Mouse (Mus musculus) CH12.LX (cell line): ENCODE measurements at regions not wholly inside any gene's neighbourhood (a gene's known extent, or its start where the extent isn't known, plus 50 kb on each side); places are given as distances from the start of the nearest gene placed in this dataset.

Experiments
- DNase-seq: peaks from one replicate; pipeline ENCODE4 v3.0.0-alpha.2; 2013; ENCODE audit errors: extremely low read depth
- H3K27ac ChIP-seq: 2 replicates; pipeline ENCODE4 v1.5.1; 2012; ENCODE audit warnings: low read depth, mild to moderate bottlenecking, control low read depth, moderate library complexity; ENCODE audit not compliant: insufficient read depth
- H3K27me3 ChIP-seq: replicated peaks from 2 replicates; pipeline ENCODE3; 2012; ENCODE audit warnings: inconsistent platforms
- H3K36me3 ChIP-seq, 2 experiments: replicated peaks in 1 of 2; 2 replicates each; pipeline versions ENCODE3 to v1.6.1; 2012; ENCODE audit warnings: inconsistent platforms in 1 of 2, low read length in 1 of 2, mild to moderate bottlenecking in 1 of 2, mixed read lengths in 1 of 2, moderate library complexity in 1 of 2; ENCODE audit not compliant: control insufficient read depth in 1 of 2, insufficient read depth in 1 of 2
- H3K4me1 ChIP-seq, 2 experiments: 2 replicates each; pipeline ENCODE4 v1.6.1; 2012; ENCODE audit warnings: inconsistent platforms in 1 of 2, moderate library complexity in 1 of 2; ENCODE audit not compliant: insufficient read depth in 2 of 2, control insufficient read depth in 1 of 2
- H3K4me2 ChIP-seq: 2 replicates; pipeline ENCODE4 v1.6.1; 2012; ENCODE audit warnings: low read depth, mild to moderate bottlenecking, control low read depth; ENCODE audit not compliant: poor library complexity, insufficient read depth, severe bottlenecking
- H3K4me3 ChIP-seq, 3 experiments: fragments of 150-350 bp in 1 of 3; sonication (generic) in 1 of 3; replicated peaks in 1 of 3; 2 replicates each; pipeline versions ENCODE3 to v1.5.1; 2011 to 2012; ENCODE audit warnings: low read depth in 2 of 3, low read length in 2 of 3, mild to moderate bottlenecking in 2 of 3, moderate library complexity in 2 of 3, control low read depth in 1 of 3, improper control_type of control experiment in 1 of 3, inconsistent platforms in 1 of 3, mixed read lengths in 1 of 3; ENCODE audit not compliant: poor library complexity in 1 of 3
- H3K79me2 ChIP-seq: replicated peaks from 2 replicates; pipeline ENCODE4 v1.6.1; 2012; ENCODE audit warnings: mild to moderate bottlenecking, moderate library complexity; ENCODE audit not compliant: control insufficient read depth, poor library complexity, insufficient read depth, severe bottlenecking; ENCODE audit errors: extremely low read depth
- H3K9ac ChIP-seq: 2 replicates; pipeline ENCODE4 v1.6.1; 2012; ENCODE audit warnings: low read depth, mild to moderate bottlenecking, control low read depth, moderate library complexity; ENCODE audit not compliant: insufficient read depth
- H3K9me3 ChIP-seq: replicated peaks from 2 replicates; pipeline ENCODE3; 2012; ENCODE audit warnings: low read length, inconsistent platforms, mixed read lengths
- CHD2 ChIP-seq: IDR thresholded peaks from 2 replicates; pipeline ENCODE4 v1.6.1; 2011; ENCODE audit warnings: low read length, improper control_type of control experiment
- CTCF ChIP-seq, 2 experiments: IDR thresholded peaks in 1 of 2; conservative IDR thresholded peaks in 1 of 2; 2 replicates each; pipeline ENCODE4 v1.5.1; 2011 to 2012; ENCODE audit warnings: low read depth in 2 of 2, low read length in 2 of 2, improper control_type of control experiment in 1 of 2, inconsistent platforms in 1 of 2, mild to moderate bottlenecking in 1 of 2, moderate library complexity in 1 of 2
- EP300 ChIP-seq: IDR thresholded peaks from 2 replicates; pipeline ENCODE4 v1.6.1; 2011; ENCODE audit warnings: low read length, improper control_type of control experiment
- HCFC1 ChIP-seq: IDR thresholded peaks from 2 replicates; pipeline ENCODE4 v1.6.1; 2012; ENCODE audit warnings: low read depth, mild to moderate bottlenecking, inconsistent platforms, low read length, improper control_type of control experiment
- JUND ChIP-seq: conservative IDR thresholded peaks from 2 replicates; pipeline ENCODE4 v1.6.1; 2011; ENCODE audit warnings: low read depth, low read length, improper control_type of control experiment
- KAT2A ChIP-seq: IDR thresholded peaks from 2 replicates; pipeline ENCODE4 v1.6.1; 2012; ENCODE audit warnings: low read length, improper control_type of control experiment, inconsistent platforms; ENCODE audit not compliant: insufficient replicate concordance
- MAFK ChIP-seq: IDR thresholded peaks from 2 replicates; pipeline ENCODE4 v1.6.1; 2011; ENCODE audit warnings: low read length, improper control_type of control experiment; ENCODE audit not compliant: insufficient replicate concordance
- MAX ChIP-seq: IDR thresholded peaks from 2 replicates; pipeline ENCODE4 v1.6.1; 2011; ENCODE audit warnings: low read length, improper control_type of control experiment
- MAZ ChIP-seq: IDR thresholded peaks from 2 replicates; pipeline ENCODE4 v1.6.1; 2012; ENCODE audit warnings: low read depth, mild to moderate bottlenecking, inconsistent platforms, low read length, improper control_type of control experiment, moderate library complexity
- MEF2A ChIP-seq: IDR thresholded peaks from 2 replicates; pipeline ENCODE4 v1.6.1; 2014; ENCODE audit warnings: low read depth, mild to moderate bottlenecking, inconsistent platforms, low read length, improper control_type of control experiment, borderline replicate concordance
- MXI1 ChIP-seq: IDR thresholded peaks from 2 replicates; pipeline ENCODE4 v1.6.1; 2011; ENCODE audit warnings: mild to moderate bottlenecking, low read depth, low read length, improper control_type of control experiment
- NRF1 ChIP-seq: IDR thresholded peaks from 2 replicates; pipeline ENCODE4 v1.6.1; 2014; ENCODE audit warnings: low read depth, mild to moderate bottlenecking, inconsistent platforms, low read length, improper control_type of control experiment, moderate library complexity
- PAX5 ChIP-seq: IDR thresholded peaks from 2 replicates; pipeline ENCODE4 v1.6.1; 2012; ENCODE audit warnings: low read length, inconsistent platforms, mixed read lengths
- POLR2A ChIP-seq: IDR thresholded peaks from 2 replicates; pipeline ENCODE4 v1.6.1; 2011; ENCODE audit warnings: low read depth, mild to moderate bottlenecking, improper control_type of control experiment, low read length
- RCOR1 ChIP-seq: conservative IDR thresholded peaks from 2 replicates; pipeline ENCODE4 v1.6.1; 2012; ENCODE audit warnings: low read depth, mild to moderate bottlenecking, inconsistent platforms, low read length, improper control_type of control experiment
- SIN3A ChIP-seq: IDR thresholded peaks from 2 replicates; pipeline ENCODE4 v1.6.1; 2012; ENCODE audit warnings: low read length, improper control_type of control experiment, inconsistent platforms
- SMC3 ChIP-seq: IDR thresholded peaks from 2 replicates; pipeline ENCODE4 v1.6.1; 2011; ENCODE audit warnings: low read depth, low read length, improper control_type of control experiment
- TCF12 ChIP-seq: IDR thresholded peaks from 2 replicates; pipeline ENCODE4 v1.6.1; 2014; ENCODE audit warnings: low read depth, mild to moderate bottlenecking, inconsistent platforms, low read length, improper control_type of control experiment
- USF2 ChIP-seq: conservative IDR thresholded peaks from 2 replicates; pipeline ENCODE4 v1.6.1; 2011; ENCODE audit warnings: low read depth, low read length, improper control_type of control experiment
- ZMIZ1 ChIP-seq: IDR thresholded peaks from 2 replicates; pipeline ENCODE4 v1.6.1; 2012; ENCODE audit warnings: low read depth, mild to moderate bottlenecking, inconsistent platforms, low read length, improper control_type of control experiment
- dilution Hi-C: fragments of 300-500 bp; cut with MboI; formaldehyde crosslinking; loops from 2 replicates; pipeline ENCODE4 v1.14.3; 2020; ENCODE audit warnings: low sequenced_read_pairs; ENCODE audit not compliant: extremely low pct_unique_long_range_greater_than_20kb, extremely low pct_ligation_motif_present
- in situ Hi-C: fragments of 300-500 bp; cut with MboI; formaldehyde crosslinking; loops from 3 replicates; pipeline ENCODE4 v1.14.3; 2019; ENCODE audit warnings: low sequenced_read_pairs, low pct_ligation_motif_present, low pct_unique_long_range_greater_than_20kb, mixed read lengths

GRCm38 (mm10) chr2:48414596-48415481 is 399.1 kb upstream of the Acvr2a start:
- Histone ChIP-seq H3K4me1 (no peaks in the 10 kb centered on the region), H3K27ac (no peak overlapping the region), H3K79me2 (no peaks in the 10 kb centered on the region), H3K9ac (no peak overlapping the region), H3K9me3 (no peaks in the 10 kb centered on the region), H3K36me3 (no peaks in the 10 kb centered on the region), H3K27me3 (no peaks in the 10 kb centered on the region), H3K4me3 (no peak overlapping the region), H3K4me2 (no peak overlapping the region)
- TF ChIP-seq POLR2A (no peak), NRF1 (no peak), MAZ (no peak), CTCF (conservative IDR thresholded peaks at IDR 0.05 in 1 of 2, IDR thresholded peaks at IDR 0.05 in 1 of 2; ENCODE audit: low read depth in 2 of 2, low read length in 2 of 2) (no peak), EP300 (no peak), MAFK (no peak), MEF2A (no peak), KAT2A (no peak), MAX (no peak), JUND (no peak), PAX5 (no peak), ZMIZ1 (no peak)
- no peak for DNase-seq
- in situ Hi-C loops, result no loop called here
- dilution Hi-C loops, result no loop called here

GRCm38 (mm10) chr2:48416207-48416750 is 397.6 kb upstream of the Acvr2a start:
- Histone ChIP-seq H3K79me2 (no peaks in the 10 kb centered on the region), H3K36me3 (no peaks in the 10 kb centered on the region)
- TF ChIP-seq CTCF (conservative IDR thresholded peaks at IDR 0.05 in 1 of 2, IDR thresholded peaks at IDR 0.05 in 1 of 2; ENCODE audit: low read depth in 2 of 2, low read length in 2 of 2) (no peak), MAFK (no peak), SIN3A (no peak), USF2 (no peak), CHD2 (no peak), JUND (no peak), MXI1 (no peak), HCFC1 (no peak), MAX (no peak), TCF12 (no peak), SMC3 (no peak), RCOR1 (no peak), PAX5 (no peak)
- TF ChIP-seq, all 38 proteins: peak for 0
- H3K9me3 ChIP-seq, result no peaks in the 10 kb centered on the region
- H3K27me3 ChIP-seq, result no peaks in the 10 kb centered on the region
- no peak for DNase-seq
- H3K27ac ChIP-seq, result no peak overlapping the region
- no peak overlapping the region for H3K4me3 ChIP-seq
- no peak overlapping the region for H3K9ac ChIP-seq
- dilution Hi-C loops (no loop called here), in situ Hi-C loops (no loop called here)
- no peaks in the 10 kb centered on the region for H3K4me1 ChIP-seq
- H3K4me2 ChIP-seq, result no peak overlapping the region
